ENCODE assay signal across 21 mouse cellular contexts in the genomic region with DNA sequence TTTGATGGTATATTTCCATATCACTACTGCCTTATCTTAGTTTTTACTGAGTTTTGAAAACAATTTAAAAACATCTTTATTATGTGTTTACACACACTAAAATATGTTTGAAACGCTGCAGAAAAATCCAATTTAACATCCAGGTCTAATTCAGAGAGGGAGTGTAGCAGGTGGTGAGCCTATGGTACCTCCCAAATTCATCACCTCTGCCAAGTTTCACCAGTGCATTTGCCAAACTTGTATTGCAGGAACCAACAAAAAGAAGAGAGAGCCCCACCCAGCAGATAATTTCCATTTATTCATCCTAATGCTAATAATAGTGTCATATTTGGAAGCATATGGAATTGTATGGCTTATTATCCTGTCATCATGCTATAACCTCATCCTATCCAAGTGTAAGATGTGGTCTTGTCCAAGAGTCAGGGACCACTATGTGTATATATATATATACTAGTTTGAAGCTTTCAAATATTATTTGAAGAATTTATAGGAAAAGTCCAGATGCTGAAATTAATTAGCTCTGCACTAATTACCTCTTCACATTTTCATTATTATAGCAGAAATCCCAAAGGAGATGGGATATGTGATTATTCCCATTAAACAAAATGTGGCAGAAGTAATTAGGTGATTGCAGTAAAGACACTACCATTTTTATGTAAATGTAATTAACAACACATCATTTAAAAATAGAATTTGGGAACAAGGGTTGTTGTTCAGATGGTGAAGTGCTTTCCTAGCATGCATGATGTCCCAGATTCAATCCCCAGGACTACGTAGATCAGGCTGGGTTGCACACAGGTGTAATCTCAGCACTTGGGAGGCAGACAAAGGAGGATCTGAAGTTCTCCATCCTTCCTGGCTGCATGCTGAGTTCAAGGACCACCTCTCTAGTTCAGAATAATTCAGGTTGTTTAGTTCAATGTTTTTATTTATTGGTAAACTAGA. TPM values are rescaled to one million over a fixed set of nuclear protein-coding genes. Genes with fewer than 3 reads are reported as not detected.
A peak's percentile ranks its signal among the peaks of the same experiment; 100 is the strongest.
DNase-seq lines count a peak whose midpoint lies in the region; ATAC-seq and TF ChIP-seq lines count a peak whose summit lies in the region.
"Had no signal": no experiment of that assay in that cellular context is flagged by ENCODE, and none has a peak within 500 bp of the region (broad histone marks: within the 10 kb centered on the region; RNA-seq: fewer than 3 reads in every experiment).

No protein-coding gene starts in this region.

- no peak overlapping the region for H3K27ac ChIP-seq in hindbrain, postnatal 0 days
- no peak overlapping the region for H3K27ac ChIP-seq in hindbrain, embryonic 12.5 days
- no peak overlapping the region for H3K27ac ChIP-seq in forebrain, embryonic 16.5 days (ENCODE audit: low read length)
- H3K27ac ChIP-seq: heart, embryonic 10.5 days; midbrain, embryonic 10.5 days; stomach, embryonic 15.5 days had no signal

- H3K9ac ChIP-seq in hindbrain, postnatal 0 days (replicated peaks; ENCODE audit: low read length): no peak overlapping the region
- no peak overlapping the region for H3K9ac ChIP-seq in hindbrain, embryonic 12.5 days
- no peak overlapping the region for H3K9ac ChIP-seq in forebrain, embryonic 16.5 days (replicated peaks; ENCODE audit: low read depth, low read length)
- H3K9ac ChIP-seq: liver, postnatal 0 days; stomach, embryonic 15.5 days had no signal

- TF ChIP-seq CTCF in hindbrain, postnatal 0 days (IDR thresholded peaks at IDR 0.05; ENCODE audit: low read depth): no peak

- no peak overlapping the region for H3K4me3 ChIP-seq in hindbrain, postnatal 0 days (ENCODE audit: low read length)
- H3K4me3 ChIP-seq in hindbrain, embryonic 12.5 days: no peak overlapping the region
- no peak overlapping the region for H3K4me3 ChIP-seq in forebrain, embryonic 16.5 days (replicated peaks; ENCODE audit: low read length)
- H3K4me3 ChIP-seq: erythroblast, embryonic 14.5 days; heart, embryonic 10.5 days; midbrain, embryonic 10.5 days; stomach, embryonic 15.5 days had no signal

- H3K36me3 ChIP-seq in hindbrain, postnatal 0 days (ENCODE audit: insufficient read depth, low read length): no peaks in the 10 kb centered on the region
- no peaks in the 10 kb centered on the region for H3K36me3 ChIP-seq in hindbrain, embryonic 12.5 days
- H3K36me3 ChIP-seq in forebrain, embryonic 16.5 days (ENCODE audit: control insufficient read depth, insufficient read depth): no peaks in the 10 kb centered on the region
- H3K36me3 ChIP-seq: heart, embryonic 10.5 days; midbrain, embryonic 10.5 days; stomach, embryonic 15.5 days had no signal

- H3K4me2 ChIP-seq in hindbrain, postnatal 0 days (ENCODE audit: low read depth, low read length): no peak overlapping the region
- H3K4me2 ChIP-seq in hindbrain, embryonic 12.5 days (replicated peaks): no peak overlapping the region
- H3K4me2 ChIP-seq in forebrain, embryonic 16.5 days (ENCODE audit: low read length): no peak overlapping the region
- H3K4me2 ChIP-seq: stomach, embryonic 15.5 days had no signal

- no peaks in the 10 kb centered on the region for H3K4me1 ChIP-seq in hindbrain, postnatal 0 days (ENCODE audit: insufficient read depth, low read length)
- no peaks in the 10 kb centered on the region for H3K4me1 ChIP-seq in hindbrain, embryonic 12.5 days
- no peaks in the 10 kb centered on the region for H3K4me1 ChIP-seq in forebrain, embryonic 16.5 days (replicated peaks; ENCODE audit: control insufficient read depth, insufficient read depth, low read length)
- H3K4me1 ChIP-seq: heart, embryonic 10.5 days; midbrain, embryonic 10.5 days; stomach, embryonic 15.5 days had no signal

- H3K9me3 ChIP-seq in hindbrain, postnatal 0 days (ENCODE audit: low read length): no peaks in the 10 kb centered on the region
- H3K9me3 ChIP-seq in hindbrain, embryonic 12.5 days (replicated peaks): no peaks in the 10 kb centered on the region
- H3K9me3 ChIP-seq in forebrain, embryonic 16.5 days (ENCODE audit: control insufficient read depth, low read length): no peaks in the 10 kb centered on the region
- H3K9me3 ChIP-seq: heart, embryonic 10.5 days; midbrain, embryonic 10.5 days; stomach, embryonic 15.5 days had no signal

- intact Hi-C loops in left cerebral cortex, postnatal 36 days (cut with DNase I): no loop called here

- DNase-seq in hindbrain, postnatal 0 days (ENCODE audit: low spot score): no peak
- DNase-seq in cerebellum, adult 11 months: peak; percentile 8
- DNase-seq in cerebellum, adult 8-10 months: peak; percentile 9
- no peak for DNase-seq in right cerebral cortex, postnatal 36 days (ENCODE audit: low spot score in 2 of 2)
- no peak for DNase-seq in left cerebral cortex, postnatal 36 days (ENCODE audit: low spot score in 2 of 2)
- DNase-seq: adrenal gland, postnatal 36 days; gastrocnemius, postnatal 25 days; heart, postnatal 14 days; kidney, adult 2 months; kidney, postnatal 36 days; liver; liver, postnatal 0 days; lung, postnatal 14 days; retina, postnatal 1 day had no signal

- 71% methylated on average over 2 of the region's 2 CpGs for WGBS in hindbrain, postnatal 0 days
- 74% methylated on average over 2 of the region's 2 CpGs for WGBS in hindbrain, embryonic 12.5 days
- 34% methylated on average over 2 of the region's 2 CpGs for WGBS in forebrain, embryonic 16.5 days

- peak; percentile 32; the same call in 1 of the 2 replicates for ATAC-seq in hindbrain, postnatal 0 days
- no peak for ATAC-seq in hindbrain, embryonic 12.5 days (ENCODE audit: low FRiP score)
- peak; percentile 47; the same call in 1 of the 2 replicates for ATAC-seq in forebrain, embryonic 16.5 days
- ATAC-seq: liver, postnatal 0 days had no signal

- no peaks in the 10 kb centered on the region for H3K27me3 ChIP-seq in hindbrain, postnatal 0 days (ENCODE audit: insufficient read depth, low read length)
- H3K27me3 ChIP-seq in hindbrain, embryonic 12.5 days: no peaks in the 10 kb centered on the region
- H3K27me3 ChIP-seq in forebrain, embryonic 16.5 days (replicated peaks; ENCODE audit: control insufficient read depth, insufficient read depth, low read length): no peaks in the 10 kb centered on the region
- H3K27me3 ChIP-seq: stomach, embryonic 15.5 days had no signal

RNA-seq across cellular contexts. Expression of a gene that starts 1.2 kb away (rescaled TPM):
- total RNA-seq in hindbrain, postnatal 0 days (2014; rRNA removed): 0.05 TPM in 1 of 2 replicates, not detected in the other
- polyA plus RNA-seq in hindbrain, postnatal 0 days (2015; fragmentation: Nextera tagmentation; extraction: Ambion mirVana): 0.09 and 0.28 TPM in 2 replicates
- 0.16 TPM in 1 of 2 replicates, not detected in the other for polyA plus RNA-seq in hindbrain, embryonic 12.5 days (2016; fragmentation: Nextera tagmentation; extraction: Ambion mirVana)
- polyA plus RNA-seq in forebrain, embryonic 16.5 days (2015; fragmentation: Nextera tagmentation; extraction: Ambion mirVana): 0.16 and 0.20 TPM in 2 replicates
- not detected for total RNA-seq in left cerebral cortex, postnatal 36 days (2021)
- total RNA-seq: gastrocnemius, postnatal 25 days; layer of hippocampus, postnatal 10 days had no signal
- polyA plus RNA-seq: midbrain, embryonic 10.5 days had no signal

Comparison
In these comparisons a context has a peak if more than half of its experiments do, and no peak if none do; other contexts are left out.
1. DNase-seq: peak in cerebellum, adult 11 months (single experiment) and cerebellum, adult 8-10 months (single experiment); none in hindbrain, postnatal 0 days (single experiment), right cerebral cortex, postnatal 36 days (0 of 2) and left cerebral cortex, postnatal 36 days (0 of 2).